Mouse (Mus musculus): ENCODE data around the gene Fam189a1. TPM values are rescaled to one million over a fixed set of nuclear protein-coding genes. Genes with fewer than 3 reads are reported as not detected.

Gene Fam189a1
- polyA plus RNA-seq (2012; rRNA removed): 3.2 and 3.5 TPM in 2 replicates

DNA sequence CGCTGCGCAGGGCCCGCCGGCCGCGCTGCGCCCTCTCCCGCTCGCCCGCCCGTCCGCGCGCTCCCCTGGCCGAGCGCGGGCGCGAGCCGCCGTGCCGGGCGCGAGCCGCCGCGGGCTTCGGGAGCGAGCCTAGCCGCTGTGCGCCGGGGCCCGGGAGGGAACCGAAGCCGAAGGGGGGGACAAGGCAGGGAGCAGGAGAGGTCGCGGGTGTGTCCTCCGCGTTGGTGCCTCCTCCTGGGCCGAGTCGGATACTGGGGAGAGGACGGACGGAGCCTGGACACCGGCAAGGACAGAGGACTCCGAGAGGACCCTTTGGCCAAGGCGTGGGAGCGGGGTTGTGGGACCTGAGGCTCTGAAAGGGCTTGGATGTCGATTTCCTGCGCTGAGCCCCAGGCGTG is at the start of gene Fam189a1:
TSS of gene Fam189a1 (minus strand) at position 57 of the 398 bp plus-strand sequence.
- DNase-seq (ENCODE audit: low read depth): no peak

DNA sequence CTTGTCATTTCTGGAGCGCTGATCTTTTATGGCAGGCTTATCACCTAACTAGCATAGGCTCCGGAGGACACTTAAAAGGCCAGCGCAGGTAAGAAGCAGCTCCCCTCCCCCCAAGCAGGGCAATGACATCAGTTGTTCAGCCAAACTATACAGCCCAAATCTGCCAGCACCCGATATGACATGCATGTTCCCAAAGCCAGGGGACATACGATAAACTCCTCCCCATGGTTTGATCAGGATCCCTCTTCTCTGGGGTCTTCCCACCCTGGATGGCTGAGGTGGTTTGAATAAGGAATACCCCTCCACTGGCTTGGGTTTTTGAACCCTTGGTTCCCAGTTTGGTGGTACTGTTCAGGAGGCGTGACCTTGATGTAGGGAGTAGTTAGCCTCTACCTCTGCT is 49.7 kb upstream of the Fam189a1 start:
- no peak for DNase-seq (ENCODE audit: low read depth)

DNA sequence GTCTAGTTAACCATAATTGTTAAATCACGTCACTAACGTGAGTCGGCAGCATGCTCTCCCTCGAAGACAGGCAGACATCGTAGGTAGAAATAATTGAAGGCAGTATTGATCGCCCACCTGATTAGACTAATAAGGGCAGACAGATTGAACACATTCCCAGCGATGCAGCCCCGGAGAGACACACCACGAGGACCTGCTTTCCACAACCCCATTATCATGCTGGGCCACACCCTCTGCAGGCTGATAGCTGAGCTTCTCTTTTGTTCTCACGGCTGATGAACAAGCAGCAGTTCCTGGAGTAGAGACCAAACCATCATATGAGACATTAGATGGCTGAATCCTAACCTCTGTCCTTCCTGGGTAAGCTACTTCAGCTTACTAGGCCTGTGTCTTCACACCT is 46.3 kb upstream of the Fam189a1 start:
- no peak for DNase-seq (ENCODE audit: low read depth)

DNA sequence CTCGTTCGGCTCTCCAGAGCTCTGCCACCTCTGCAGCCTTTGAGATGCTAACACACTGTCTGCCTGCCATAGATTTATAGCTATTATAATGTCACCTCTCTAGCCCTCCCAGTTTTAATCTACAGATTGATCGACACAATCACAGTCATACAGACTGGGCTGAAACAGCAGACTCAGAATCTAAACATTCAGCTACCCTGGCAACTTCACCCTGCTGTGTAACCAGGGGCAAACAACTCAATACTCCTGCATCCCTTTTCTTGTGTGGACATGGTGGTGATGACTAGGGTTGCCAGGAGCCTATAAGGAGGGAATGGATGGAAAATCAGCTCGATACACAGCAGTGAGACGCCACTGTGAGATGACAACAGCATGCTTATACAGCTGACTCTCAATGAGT is 24.3 kb upstream of the Fam189a1 start:
- DNase-seq (ENCODE audit: low read depth): no peak

DNA sequence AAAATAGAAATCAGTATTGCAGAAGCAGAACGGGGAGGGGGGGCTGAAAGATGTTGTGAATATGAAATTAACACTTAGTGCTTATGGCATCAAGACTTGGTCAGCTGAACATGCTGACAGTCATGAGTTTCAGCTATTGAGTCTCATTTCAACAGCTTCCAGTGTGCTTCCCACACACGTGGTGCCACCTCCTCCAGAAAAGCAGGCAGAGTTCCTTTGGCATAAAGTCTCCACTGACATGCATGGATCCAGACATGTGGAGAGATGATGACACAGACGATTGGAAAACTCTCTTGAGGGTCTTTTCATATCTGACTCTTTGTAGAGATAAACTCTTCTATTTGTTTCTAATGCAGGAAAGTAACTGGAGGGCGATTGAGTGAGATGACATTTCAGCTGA is 14.4 kb upstream of the Fam189a1 start:
- DNase-seq (ENCODE audit: low read depth): no peak

DNA sequence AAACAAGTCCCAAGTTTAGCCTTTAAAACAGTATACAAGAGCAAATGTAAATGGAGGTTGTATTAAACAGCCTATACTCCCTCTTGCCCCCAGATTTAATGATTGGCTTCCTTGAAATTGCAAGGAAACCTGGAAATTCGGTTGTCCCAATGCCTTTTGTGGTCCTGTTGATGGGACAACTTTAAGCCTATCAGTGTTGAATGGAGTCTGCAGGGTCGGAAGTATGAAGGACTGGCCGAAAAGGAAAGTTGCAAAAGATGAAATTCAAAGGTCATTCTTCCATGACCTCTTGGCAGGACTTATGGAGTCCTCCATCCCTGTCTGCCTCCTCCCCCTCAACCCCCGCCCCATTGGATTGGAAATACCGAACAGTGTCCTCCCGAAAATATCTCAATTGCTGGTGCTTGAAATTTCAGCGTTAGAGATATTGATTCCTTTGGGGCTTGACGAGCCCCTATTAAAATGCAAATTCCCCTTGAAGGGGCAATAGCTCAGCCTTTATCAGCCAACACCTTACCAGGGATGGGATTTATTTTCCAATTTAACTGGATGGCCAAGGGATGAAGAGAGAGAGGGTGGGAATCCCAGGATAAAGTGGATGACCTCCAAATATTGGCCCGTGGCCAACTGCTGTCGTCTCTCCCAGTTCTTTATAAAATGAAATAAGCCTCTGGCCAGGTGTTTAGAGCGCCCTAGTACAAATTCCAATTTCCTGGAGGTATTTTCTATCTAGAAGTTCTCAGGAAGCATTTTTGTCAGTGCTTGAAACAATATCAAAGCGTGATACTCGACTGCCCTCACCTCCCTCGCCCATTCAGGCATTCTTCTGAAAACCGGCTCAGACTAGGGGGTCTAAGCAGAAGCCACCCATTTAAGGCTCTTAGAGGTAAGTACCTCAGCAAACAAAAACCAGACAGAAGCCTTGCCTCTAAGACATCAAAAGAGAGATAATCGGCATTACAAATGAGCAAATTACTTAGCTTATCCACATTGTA is 958 bp upstream of the Fam189a1 start:
- no peak for DNase-seq (ENCODE audit: low read depth)

DNA sequence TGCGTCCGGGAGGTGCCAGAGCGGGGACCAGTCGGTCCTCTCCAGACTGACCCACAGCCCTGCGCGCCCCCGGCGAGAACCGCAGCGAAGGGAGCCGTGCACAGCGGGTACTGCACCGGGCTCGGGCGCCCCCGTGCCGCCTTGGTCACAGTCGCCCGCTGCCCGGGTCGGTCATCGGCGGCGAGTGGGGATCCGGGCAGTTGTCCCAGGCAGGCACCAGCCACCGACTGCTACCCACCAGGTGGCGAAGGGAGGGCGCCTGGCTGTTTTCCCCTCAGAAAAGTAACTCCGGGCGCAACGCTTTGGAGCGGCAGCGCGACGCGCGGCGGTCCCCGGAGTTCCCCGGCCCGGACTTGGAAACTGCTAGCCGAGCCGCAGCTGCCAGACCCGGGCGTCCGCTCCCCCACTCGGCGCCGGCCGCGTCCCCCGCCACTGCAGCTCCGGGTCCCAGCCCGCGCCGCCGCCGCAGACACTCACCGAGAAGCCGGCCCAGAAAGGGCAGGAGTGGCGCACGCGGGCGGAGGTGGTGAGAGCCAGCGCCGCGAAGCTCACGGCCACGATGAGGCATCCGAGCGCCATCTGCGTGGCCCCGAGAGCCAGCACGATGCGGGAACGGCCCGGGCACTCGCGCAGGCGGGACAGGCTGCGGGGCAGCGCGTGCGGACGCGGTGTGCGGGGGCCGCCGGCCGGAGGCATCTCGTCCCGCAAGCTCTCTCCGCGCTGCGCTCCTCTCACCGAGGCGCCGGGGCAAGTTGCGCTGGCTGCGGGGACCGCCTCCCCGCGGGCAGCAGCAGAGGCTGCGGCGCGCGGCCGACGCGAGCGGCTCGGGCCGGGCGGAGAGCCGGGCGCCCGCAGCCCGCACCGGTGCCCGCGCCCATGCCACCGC is 499 bp downstream of the Fam189a1 start:
- no peak for DNase-seq (ENCODE audit: low read depth)

DNA sequence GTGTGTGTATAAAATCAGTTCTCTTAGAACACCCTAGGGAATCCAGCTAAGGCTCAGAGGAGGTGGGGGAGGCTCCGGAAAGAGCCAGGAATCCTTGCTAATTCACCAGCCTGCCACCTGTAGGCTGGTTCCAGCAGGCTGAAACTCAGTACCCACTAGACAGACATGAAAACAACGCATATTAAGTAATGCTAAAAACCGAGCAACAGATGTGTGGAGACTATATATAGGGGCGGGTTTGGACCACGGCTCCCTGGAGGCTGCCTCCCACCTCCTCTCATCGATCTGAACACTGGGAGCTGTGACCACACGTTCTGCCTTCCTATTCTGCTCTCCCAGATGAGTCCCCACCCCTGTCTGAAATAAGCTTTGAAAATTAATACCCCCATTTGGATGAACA is 1.8 kb downstream of the Fam189a1 start:
- DNase-seq (ENCODE audit: low read depth): no peak

DNA sequence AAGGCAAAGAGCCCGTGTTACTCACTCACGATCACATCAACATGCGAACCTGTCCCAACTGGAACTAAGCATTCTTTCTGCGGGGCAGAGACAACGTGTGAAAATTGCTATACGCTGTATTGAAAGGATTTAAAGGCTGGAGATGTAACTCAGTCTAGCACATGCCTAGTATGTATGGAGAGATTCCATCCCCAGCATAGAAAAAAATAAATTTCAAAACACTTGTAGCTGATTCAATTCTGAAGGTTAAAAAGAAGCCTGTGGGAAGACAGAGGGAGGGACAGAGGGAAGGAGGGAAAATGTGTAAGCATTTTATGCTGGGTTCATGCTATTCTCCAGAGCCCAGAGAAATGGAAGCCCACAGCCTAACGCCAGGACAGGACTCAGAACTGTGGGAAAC is 2.5 kb downstream of the Fam189a1 start:
- DNase-seq (ENCODE audit: low read depth): no peak

DNA sequence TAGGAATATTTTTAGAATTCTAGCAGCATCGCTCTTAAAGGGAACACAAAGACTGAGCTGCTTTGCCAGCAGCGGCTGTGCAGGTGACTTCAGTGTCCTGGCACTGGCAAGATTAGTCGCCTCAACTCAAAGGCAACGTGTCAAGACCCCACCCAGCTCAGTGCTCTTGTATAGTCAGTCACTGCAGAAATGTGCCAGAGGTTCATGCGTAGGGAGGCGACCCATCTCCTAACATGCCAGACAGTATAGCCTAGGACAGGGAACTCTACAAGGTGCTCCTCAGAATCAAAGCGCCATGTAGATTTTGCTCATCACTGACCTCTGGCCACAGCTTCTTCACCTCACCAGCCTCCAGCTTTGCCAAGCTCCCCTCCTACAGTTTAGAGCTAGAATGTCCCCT is 4.8 kb downstream of the Fam189a1 start:
- no peak for DNase-seq (ENCODE audit: low read depth)

DNA sequence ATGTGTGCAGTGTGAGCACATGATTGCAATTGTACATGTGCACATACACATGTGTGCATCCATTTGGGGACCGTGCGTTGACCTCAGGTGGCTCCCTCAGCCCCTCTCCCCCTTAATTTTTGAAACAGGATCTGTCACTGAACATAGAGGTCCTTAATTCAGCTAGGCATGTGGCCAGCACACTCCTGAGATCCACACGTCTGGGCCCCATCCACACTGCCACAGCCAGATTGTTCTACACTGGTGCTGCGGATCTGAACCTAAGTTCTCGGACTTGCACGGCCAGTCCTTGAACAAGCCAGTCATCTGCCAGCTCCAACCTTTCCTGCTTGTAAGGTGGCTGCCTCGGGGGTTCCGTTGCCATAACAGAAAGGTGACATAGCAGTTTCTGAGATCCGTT is 7.3 kb downstream of the Fam189a1 start:
- DNase-seq (ENCODE audit: low read depth): no peak

DNA sequence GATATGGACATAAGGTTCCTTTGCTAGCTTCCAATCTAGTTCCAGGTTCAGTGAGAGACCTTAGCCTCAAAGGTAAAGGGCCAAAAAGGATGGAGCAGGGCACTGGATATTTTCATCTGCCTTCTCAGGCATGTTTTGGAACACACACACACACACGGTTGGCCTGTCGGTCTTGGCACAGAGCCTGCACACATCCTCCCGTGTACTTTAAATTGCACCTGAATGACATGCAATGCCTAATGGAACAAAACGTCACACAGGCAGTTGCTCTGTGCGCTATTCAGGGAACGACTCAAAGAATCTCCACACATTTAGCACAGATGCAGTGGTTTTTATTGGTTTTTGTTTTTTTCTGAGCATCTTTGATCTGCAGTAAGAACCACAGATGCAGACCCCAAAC is 11.5 kb downstream of the Fam189a1 start:
- no peak for DNase-seq (ENCODE audit: low read depth)

DNA sequence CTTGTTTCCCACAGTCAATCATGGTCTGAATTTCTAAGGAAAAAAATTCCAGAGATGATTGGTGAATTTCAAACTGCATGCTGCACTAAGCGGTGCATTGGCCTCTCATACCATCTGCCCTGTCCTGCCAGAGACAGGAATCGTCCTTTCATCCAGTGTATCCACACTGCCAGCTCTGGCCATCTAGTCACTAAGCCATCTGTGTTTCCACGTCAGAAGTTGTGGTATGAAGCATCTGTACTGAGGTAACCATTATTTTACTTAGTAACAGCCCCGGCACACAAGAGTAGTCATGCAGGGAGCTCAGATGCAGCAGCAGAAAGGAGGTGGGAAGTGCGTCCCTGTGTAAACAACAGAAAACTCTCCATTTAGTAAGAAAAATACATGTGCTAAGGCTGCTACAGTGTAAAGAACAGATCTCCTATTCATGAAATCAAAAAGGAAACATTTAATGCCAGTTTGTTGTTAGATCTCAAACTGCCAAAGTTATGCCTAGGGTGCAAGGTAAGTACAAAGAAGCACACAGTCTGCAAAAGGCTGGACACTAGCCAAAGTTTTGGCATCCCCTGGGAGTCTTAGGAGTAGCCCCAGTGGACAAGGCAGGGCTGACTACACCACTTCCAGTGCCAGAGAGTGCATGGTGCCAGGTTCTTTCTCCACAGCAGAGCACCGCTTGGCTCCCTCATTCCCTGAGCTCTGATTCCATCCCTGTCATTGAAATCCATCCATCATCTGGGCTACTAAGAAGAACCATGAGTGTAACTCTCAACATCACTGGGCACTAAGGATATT is 14.3 kb downstream of the Fam189a1 start:
- DNase-seq (ENCODE audit: low read depth): no peak

DNA sequence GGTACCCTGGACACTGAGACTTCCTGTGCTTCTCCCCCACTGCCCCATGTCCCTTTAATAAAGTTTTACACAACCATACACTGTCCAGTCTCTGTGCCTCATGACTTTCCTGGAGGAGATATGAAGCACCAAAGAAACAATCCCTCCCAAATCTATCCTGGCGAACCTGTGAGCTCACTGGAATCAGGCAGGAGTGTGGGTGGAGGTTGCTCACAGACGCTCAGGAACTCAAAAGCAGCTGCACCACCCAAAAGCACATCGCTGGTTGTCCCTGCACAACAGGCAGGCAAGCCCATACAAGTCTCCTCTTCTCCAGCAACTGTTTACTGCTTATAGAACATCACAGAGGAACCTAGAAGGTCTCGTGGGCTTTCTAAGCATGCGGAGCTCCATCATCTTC is 15.5 kb downstream of the Fam189a1 start:
- DNase-seq (ENCODE audit: low read depth): no peak

DNA sequence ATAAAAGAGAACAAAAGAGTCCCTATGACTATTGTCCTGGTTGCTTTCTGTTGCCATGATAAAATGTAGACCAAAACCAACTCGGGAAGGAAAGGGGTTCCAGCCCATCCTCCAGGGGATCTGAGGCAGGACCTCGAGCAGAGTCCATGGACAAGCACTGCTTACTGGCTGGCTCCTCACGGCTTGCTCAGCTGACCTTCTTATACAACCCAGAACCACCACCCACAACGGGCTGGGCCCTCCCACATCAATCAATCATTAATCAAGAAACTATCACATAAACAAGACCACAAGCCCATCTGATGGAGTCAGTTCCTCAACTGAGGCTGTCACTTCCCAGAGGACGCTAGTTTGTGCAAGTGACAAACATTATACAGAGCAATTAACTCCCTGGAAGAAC is 16.3 kb downstream of the Fam189a1 start:
- DNase-seq (ENCODE audit: low read depth): no peak

DNA sequence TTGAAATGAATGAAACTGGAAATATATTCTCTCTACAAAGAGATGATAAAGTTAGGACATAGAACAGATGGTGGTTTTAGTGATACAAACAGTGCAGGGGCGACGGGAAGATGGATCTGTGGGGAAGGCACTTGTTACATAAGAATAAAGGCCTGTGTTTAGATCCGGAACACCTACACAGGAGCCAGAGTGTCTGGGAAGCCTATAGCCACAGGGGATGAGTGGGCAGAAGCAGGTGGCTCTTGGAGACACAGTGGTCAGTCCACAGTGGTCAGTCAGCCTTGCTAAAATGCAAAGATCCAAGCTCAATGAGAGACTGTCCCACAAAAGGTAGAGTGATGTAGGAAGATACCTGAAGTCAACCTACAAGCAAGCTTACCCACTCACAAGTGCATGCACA is 32.6 kb downstream of the Fam189a1 start:
- no peak for DNase-seq (ENCODE audit: low read depth)

DNA sequence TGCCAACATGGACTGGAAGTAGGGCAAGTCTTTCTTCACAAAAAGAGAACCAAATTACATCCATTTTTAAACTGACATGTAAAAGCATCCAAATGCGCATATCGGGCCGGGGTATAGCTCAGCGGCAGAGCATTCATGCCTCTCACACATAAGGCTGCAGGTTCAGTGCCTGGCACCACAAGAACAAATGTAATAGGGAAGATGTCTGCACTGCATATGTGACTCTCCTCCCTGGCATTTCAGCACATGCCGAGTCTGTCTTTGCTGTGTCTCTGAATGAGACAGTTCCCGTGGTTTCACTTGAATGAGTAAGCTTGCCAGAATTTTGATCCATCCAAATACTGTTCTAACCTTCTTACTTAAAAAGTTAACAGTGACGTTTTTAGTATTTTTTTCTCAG is 39.5 kb downstream of the Fam189a1 start:
- no peak for DNase-seq (ENCODE audit: low read depth)

DNA sequence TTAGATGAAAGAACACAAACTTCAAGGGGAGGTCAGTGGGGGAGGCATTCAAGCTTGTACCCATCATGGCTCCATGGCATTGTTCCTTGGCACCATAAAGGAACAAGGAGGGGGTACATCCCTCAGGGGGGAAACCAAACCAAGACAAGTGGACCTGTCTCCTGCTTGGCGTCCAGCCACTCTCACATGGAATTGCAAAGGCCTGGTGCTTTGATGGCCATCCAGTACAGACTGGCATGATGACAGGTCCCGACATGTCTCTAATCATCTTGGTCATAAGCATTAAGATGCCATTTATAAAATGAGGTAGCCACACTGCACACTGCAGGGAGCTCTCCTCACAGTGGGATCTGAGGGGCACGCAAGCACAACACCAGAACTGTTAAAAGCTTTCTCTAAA is 41.0 kb downstream of the Fam189a1 start:
- no peak for DNase-seq (ENCODE audit: low read depth)

DNA sequence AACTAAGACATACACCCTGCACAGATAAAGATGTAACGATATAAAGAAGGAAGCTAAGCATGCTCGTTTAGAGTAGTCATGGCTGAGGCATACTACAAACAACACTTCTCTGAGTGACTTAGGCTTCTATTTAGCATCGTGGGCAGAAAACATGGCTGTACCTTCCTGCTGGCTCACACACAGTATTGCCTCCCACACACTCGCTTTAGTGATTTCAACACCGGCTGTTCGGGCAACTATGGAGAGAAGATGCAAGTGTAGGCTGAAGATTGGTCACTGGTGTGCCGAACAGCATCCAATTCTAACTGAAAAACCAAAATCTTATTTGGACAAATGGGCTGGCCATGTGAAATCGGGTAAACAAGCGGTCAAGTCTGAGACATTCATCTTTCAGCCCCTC is 44.7 kb downstream of the Fam189a1 start:
- DNase-seq (ENCODE audit: low read depth): no peak

DNA sequence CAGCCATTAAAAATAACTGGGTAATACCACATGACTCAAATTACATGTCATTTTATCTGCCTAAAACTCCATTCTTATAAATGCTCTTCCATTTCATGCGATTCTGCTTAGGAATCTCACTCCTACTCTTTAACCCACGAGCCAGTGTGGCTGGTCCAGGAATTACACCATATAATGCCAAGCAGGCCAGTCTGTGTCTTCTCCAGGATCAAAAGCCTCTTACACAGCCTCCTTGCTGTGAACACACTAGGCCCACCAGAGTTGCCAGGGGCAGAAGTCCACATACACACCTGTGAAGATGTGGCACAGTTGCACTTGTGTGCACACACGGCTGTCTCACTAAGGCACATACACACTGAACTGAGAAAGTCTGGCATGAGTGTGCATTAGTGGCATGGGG is 50.8 kb downstream of the Fam189a1 start:
- no peak for DNase-seq (ENCODE audit: low read depth)

DNA sequence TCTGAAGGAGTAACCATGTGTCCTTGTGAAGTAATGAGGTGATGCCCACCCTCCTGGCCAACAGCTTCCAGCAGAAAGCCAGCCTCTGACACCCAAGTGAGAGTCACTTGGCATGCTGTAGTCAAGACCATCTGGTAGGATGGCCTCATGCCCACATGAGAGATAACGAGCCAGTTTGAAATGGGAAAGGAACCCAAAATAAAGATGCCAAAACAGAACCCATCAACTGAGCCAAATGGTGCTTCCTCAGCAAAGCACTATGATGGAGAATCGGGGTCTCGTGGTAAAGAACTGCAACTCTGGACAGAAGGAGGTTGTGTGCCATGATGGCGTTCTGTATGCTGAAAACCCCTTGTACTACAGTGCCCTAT is 51.3 kb downstream of the Fam189a1 start:
- DNase-seq (ENCODE audit: low read depth): no peak
